Mouse (Mus musculus) embryonic facial prominence, embryonic 15.5 days (tissue): ENCODE data around the gene Cers6. TPM values are rescaled to one million over a fixed set of nuclear protein-coding genes. Genes with fewer than 3 reads are reported as not detected.

Source experiments
- ATAC-seq: fragments of 200-750 bp; cut with Nextera tagmentation; 2 replicates; pipeline ENCODE4 v1.8.0; 2017; ENCODE audit warnings: low read depth, moderate TSS enrichment; ENCODE audit not compliant: insufficient number of reproducible peaks, low FRiP score, low TSS enrichment
- H3K27ac ChIP-seq: fragments of 300-500 bp; sonication (generic); replicated peaks from 2 replicates; pipeline ENCODE4 v1.5.1; 2015; ENCODE audit warnings: mild to moderate bottlenecking, inconsistent platforms
- H3K27me3 ChIP-seq: fragments of 300-500 bp; sonication (generic); 2 replicates; pipeline ENCODE4 v1.6.1; 2015; ENCODE audit warnings: inconsistent platforms
- H3K36me3 ChIP-seq: fragments of 300-500 bp; sonication (generic); 2 replicates; pipeline ENCODE4 v1.6.1; 2015; ENCODE audit warnings: mild to moderate bottlenecking, inconsistent platforms
- H3K4me1 ChIP-seq: fragments of 300-500 bp; sonication (generic); 2 replicates; pipeline ENCODE4 v1.6.1; 2015; ENCODE audit warnings: inconsistent platforms
- H3K4me2 ChIP-seq: fragments of 300-500 bp; sonication (generic); replicated peaks from 2 replicates; pipeline ENCODE4 v1.6.1; 2015; ENCODE audit warnings: mild to moderate bottlenecking, inconsistent platforms
- H3K4me3 ChIP-seq: fragments of 300-500 bp; sonication (generic); replicated peaks from 2 replicates; pipeline ENCODE4 v1.5.1; 2015; ENCODE audit warnings: mild to moderate bottlenecking, inconsistent platforms
- H3K9ac ChIP-seq: fragments of 300-500 bp; sonication (generic); 2 replicates; pipeline ENCODE4 v1.6.1; 2015; ENCODE audit warnings: inconsistent platforms
- H3K9me3 ChIP-seq: fragments of 300-500 bp; sonication (generic); replicated peaks from 2 replicates; pipeline ENCODE4 v1.6.1; 2016; ENCODE audit warnings: inconsistent platforms
- WGBS: fragments of 180-500 bp; shearing (Covaris S2); methylation state at CpG from one replicate; pipeline ENCODE4 v1.1.7; 2015; 5-methylcytosine and 5-hydroxymethylcytosine counted together
- polyA plus RNA-seq: library from polyadenylated mRNA; unstranded; fragments of >200 nt; fragmentation: Nextera tagmentation; extraction: Ambion mirVana; gene quantifications from 2 replicates; pipeline ENCODE4 v1.2.1, GENCODE M21; 2015

Gene Cers6
- polyA plus RNA-seq, 1 experiment from 2014 or later, result 34.3 TPM

DNA sequence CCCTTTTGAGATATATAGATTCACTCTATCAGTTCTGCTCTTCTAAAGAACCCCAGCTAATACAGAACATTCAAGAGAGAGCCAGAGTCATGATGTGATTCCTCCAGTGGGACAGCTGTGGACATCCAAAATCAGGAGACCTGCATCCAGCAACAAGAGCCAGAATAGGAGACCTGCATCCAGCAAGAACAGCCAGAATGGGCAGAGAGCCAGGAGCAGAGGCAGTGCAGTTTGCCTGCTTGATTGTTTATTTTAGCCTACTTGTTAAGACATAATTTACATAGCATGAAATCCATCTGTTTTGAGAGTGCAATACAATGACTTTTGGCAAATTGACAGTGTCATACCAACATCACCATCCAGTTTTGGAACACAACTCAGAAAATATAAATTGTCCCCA, 133.2 kb downstream of the Cers6 start:
- Histone ChIP-seq H3K9ac (no peak overlapping the region), H3K9me3 (no peaks in the 10 kb centered on the region), H3K4me2 (no peak overlapping the region), H3K36me3 (no peaks in the 10 kb centered on the region), H3K27ac (peak overlapping the region; percentile 66), H3K27me3 (no peaks in the 10 kb centered on the region), H3K4me3 (no peak overlapping the region), H3K4me1 (peaks cover 4% of the 10 kb centered on the region; the same call in 1 of the 2 replicates)
- no peak for ATAC-seq

DNA sequence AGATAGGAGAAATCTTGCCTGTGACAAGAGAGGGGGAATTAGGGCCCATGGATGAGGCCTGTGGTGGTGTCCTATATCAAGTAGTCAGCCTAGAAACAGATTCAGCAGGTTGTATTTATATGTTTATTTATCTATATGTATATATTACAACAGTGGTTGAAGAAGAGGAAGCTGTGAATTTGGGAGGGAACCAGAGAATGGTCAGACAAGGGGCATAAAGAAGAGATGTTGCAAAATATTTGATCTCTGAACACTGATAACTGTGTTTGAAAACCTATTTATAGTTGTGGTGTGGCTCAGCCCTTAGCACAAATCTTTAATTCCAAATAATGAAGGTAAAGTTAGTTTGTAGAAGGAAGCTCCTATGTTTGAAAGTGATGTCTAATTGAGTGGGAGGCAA, 134.5 kb downstream of the Cers6 start:
- no peaks in the 10 kb centered on the region for H3K36me3 ChIP-seq
- H3K9ac ChIP-seq, result no peak overlapping the region
- H3K4me1 ChIP-seq, result peaks cover 4% of the 10 kb centered on the region; the same call in 1 of the 2 replicates
- H3K4me3 ChIP-seq, result no peak overlapping the region
- no peak overlapping the region for H3K4me2 ChIP-seq
- ATAC-seq, result no peak
- H3K9me3 ChIP-seq, result no peaks in the 10 kb centered on the region
- H3K27ac ChIP-seq, result 0 out of 2 replicates have a peak overlapping the region, but pooled peaks have one; percentile 41
- H3K27me3 ChIP-seq, result no peaks in the 10 kb centered on the region

- ATAC-seq, result no peak
- H3K9me3 ChIP-seq, result no peaks in the 10 kb centered on the region
- no peak overlapping the region for H3K4me2 ChIP-seq
- 70% methylated on average over 1 of the region's 1 CpGs for WGBS
- H3K4me3 ChIP-seq, result no peak overlapping the region
- peaks cover 4% of the 10 kb centered on the region; the same call in 1 of the 2 replicates for H3K4me1 ChIP-seq
- H3K27ac ChIP-seq, result no peak overlapping the region
- H3K36me3 ChIP-seq, result no peaks in the 10 kb centered on the region
- no peaks in the 10 kb centered on the region for H3K27me3 ChIP-seq
- H3K9ac ChIP-seq, result no peak overlapping the region
Observed at GRCm38 (mm10) chr2:68996268-68996667, 135.0 kb downstream of the Cers6 start.

GRCm38 (mm10) chr2:69004001-69004400, 142.8 kb downstream of the Cers6 start:
- 91% methylated on average over 5 of the region's 5 CpGs for WGBS

DNA sequence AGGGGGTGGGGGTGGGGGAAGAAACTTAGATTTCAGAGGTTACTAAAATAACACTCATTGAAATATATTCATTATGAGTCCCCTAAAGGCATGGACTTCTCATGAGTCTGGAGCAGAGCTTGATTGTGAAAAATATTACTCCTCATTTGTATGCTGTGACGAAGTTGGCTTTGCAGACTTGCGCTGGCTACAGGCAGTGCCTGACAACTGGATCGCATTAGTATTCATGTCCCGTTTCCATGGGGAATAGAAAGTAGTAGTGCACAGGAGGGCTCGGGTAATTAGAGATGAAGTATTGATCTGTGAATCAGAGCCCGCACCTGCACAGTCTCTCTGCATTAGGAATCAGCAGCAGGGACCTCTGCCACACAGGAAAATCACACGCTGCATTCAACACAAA, 150.2 kb downstream of the Cers6 start:
- H3K27ac ChIP-seq, result no peak overlapping the region
- no peaks in the 10 kb centered on the region for H3K9me3 ChIP-seq
- no peak overlapping the region for H3K9ac ChIP-seq
- H3K36me3 ChIP-seq, result no peaks in the 10 kb centered on the region
- H3K4me1 ChIP-seq, result no peaks in the 10 kb centered on the region; the same call in 1 of the 2 replicates
- H3K4me3 ChIP-seq, result no peak overlapping the region
- no peak overlapping the region for H3K4me2 ChIP-seq
- 39% methylated on average over 7 of the region's 7 CpGs for WGBS
- ATAC-seq, result no peak; the same call in 1 of the 2 replicates
- no peaks in the 10 kb centered on the region for H3K27me3 ChIP-seq

More at GRCm38 (mm10) chr2:69004001-69004400, 142.8 kb downstream of the Cers6 start:
- no peak overlapping the region for H3K27ac ChIP-seq
- no peaks in the 10 kb centered on the region for H3K36me3 ChIP-seq
- H3K9ac ChIP-seq, result no peak overlapping the region
- H3K4me1 ChIP-seq, result no peaks in the 10 kb centered on the region
- no peak overlapping the region for H3K4me2 ChIP-seq
- H3K27me3 ChIP-seq, result no peaks in the 10 kb centered on the region
- no peak for ATAC-seq
- H3K4me3 ChIP-seq, result no peak overlapping the region
- H3K9me3 ChIP-seq, result no peaks in the 10 kb centered on the region

DNA sequence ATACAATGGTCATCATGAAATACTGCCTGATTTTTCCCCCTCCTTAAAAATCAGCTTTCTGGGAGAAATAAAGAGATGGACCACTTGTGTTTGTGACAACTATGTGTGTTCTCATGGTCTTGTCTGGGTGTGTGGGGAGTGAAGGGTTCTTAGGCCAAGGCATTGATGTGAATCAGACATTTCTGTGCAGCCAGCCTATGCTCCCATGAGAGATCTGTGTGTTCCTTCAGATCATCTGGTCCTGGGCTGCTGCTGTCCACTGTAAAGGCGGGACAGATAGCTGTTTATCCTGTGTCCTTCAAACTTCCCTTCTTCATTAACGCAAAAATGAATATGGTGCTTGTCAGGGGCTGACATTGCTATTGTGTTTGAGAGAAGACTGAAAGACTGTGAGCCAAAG, 150.6 kb downstream of the Cers6 start:
- no peak overlapping the region for H3K4me2 ChIP-seq
- H3K9ac ChIP-seq, result no peak overlapping the region
- no peaks in the 10 kb centered on the region; the same call in 1 of the 2 replicates for H3K4me1 ChIP-seq
- no peaks in the 10 kb centered on the region for H3K27me3 ChIP-seq
- no peaks in the 10 kb centered on the region for H3K9me3 ChIP-seq
- H3K4me3 ChIP-seq, result no peak overlapping the region
- WGBS, result 74% methylated on average over 2 of the region's 2 CpGs
- H3K27ac ChIP-seq, result no peak overlapping the region
- H3K36me3 ChIP-seq, result no peaks in the 10 kb centered on the region
- no peak for ATAC-seq

- no peak for ATAC-seq
- Histone ChIP-seq H3K4me1 (no peaks in the 10 kb centered on the region; the same call in 1 of the 2 replicates), H3K9ac (no peak overlapping the region), H3K27me3 (no peaks in the 10 kb centered on the region), H3K36me3 (no peaks in the 10 kb centered on the region), H3K9me3 (no peaks in the 10 kb centered on the region), H3K4me2 (no peak overlapping the region), H3K4me3 (no peak overlapping the region), H3K27ac (no peak overlapping the region)
- WGBS, result 92% methylated on average over 9 of the region's 9 CpGs
Observed at GRCm38 (mm10) chr2:69014241-69014640, 153.0 kb downstream of the Cers6 start.

- Histone ChIP-seq H3K27ac (no peak overlapping the region), H3K9ac (no peak overlapping the region), H3K4me2 (no peak overlapping the region), H3K4me3 (no peak overlapping the region), H3K27me3 (no peaks in the 10 kb centered on the region), H3K9me3 (no peaks in the 10 kb centered on the region), H3K4me1 (no peaks in the 10 kb centered on the region; the same call in 1 of the 2 replicates), H3K36me3 (no peaks in the 10 kb centered on the region)
- 74% methylated on average over 9 of the region's 9 CpGs for WGBS
- no peak for ATAC-seq
Observed at GRCm38 (mm10) chr2:69015172-69015724, 154.0 kb downstream of the Cers6 start.

DNA sequence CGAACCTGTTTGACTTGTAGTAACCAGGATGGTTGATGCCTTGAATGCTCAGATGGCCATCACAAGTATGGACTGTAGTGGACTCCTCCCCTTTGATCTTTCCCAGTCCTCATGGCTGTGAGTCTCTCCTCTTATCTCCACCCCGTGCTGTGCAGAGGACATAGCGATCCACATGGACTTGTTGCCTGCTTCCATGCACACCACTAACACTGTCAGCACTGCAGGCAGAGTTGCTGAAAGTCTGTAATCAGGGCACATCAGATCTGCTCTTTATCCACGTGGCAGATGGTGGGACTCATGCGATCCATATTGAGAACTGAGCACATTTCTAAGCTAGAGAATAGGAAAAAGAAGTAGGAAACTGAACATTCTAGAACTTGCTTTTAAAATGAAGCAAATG, 154.6 kb downstream of the Cers6 start:
- Histone ChIP-seq H3K9ac (no peak overlapping the region), H3K27me3 (no peaks in the 10 kb centered on the region), H3K4me3 (no peak overlapping the region), H3K4me2 (no peak overlapping the region), H3K4me1 (peaks cover 4% of the 10 kb centered on the region), H3K9me3 (no peaks in the 10 kb centered on the region), H3K36me3 (no peaks in the 10 kb centered on the region), H3K27ac (no peak overlapping the region)
- 83% methylated on average over 5 of the region's 5 CpGs for WGBS
- ATAC-seq, result no peak

- no peaks in the 10 kb centered on the region for H3K36me3 ChIP-seq
- WGBS, result 79% methylated on average over 13 of the region's 13 CpGs
- no peak overlapping the region for H3K4me2 ChIP-seq
- no peak overlapping the region for H3K9ac ChIP-seq
- peaks cover 4% of the 10 kb centered on the region; the same call in 1 of the 2 replicates for H3K4me1 ChIP-seq
- no peak overlapping the region for H3K27ac ChIP-seq
- no peak overlapping the region for H3K4me3 ChIP-seq
- no peak for ATAC-seq
- H3K9me3 ChIP-seq, result no peaks in the 10 kb centered on the region
- H3K27me3 ChIP-seq, result no peaks in the 10 kb centered on the region
Observed at GRCm38 (mm10) chr2:69019026-69019565, 157.9 kb downstream of the Cers6 start.

DNA sequence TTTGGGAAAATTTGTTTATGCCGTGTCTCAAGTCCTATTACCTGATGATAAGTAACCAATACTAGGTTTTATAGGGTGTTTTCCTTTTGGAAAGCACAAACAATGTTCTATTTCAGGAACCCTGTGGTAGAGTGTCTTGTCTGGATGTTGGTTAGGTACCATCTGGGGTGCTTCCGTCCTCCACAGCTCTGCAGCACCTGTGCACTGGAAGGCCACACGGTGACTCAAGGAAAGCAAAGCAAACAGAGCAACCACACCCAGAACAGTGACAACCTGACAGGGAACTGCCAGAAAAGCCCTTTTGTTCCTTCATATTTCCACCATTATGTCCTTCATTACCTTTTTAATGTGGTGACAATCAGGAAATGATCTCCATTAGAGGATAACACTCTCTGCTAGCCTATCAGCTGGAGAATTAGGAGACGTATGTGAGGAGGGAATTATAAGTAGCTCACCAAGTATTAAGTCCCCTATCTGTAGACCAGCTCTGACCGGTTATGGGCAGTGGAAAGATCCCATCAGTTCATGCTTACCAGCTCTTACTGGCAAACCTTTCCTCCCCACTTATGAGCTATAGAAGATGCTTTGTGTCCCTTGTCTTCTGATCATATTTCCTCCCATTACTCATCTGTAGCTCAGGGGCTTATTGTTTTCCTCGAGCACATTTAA, 158.7 kb downstream of the Cers6 start:
- Histone ChIP-seq H3K9ac (no peak overlapping the region), H3K4me1 (peaks cover 4% of the 10 kb centered on the region; the same call in 1 of the 2 replicates), H3K27ac (no peak overlapping the region), H3K4me3 (no peak overlapping the region), H3K4me2 (no peak overlapping the region), H3K9me3 (no peaks in the 10 kb centered on the region), H3K36me3 (no peaks in the 10 kb centered on the region), H3K27me3 (no peaks in the 10 kb centered on the region)
- 71% methylated on average over 6 of the region's 6 CpGs for WGBS
- no peak for ATAC-seq
